Mouse (Mus musculus) intestine, postnatal 0 days (tissue): ENCODE measurements around the gene Scube2. TPM values are rescaled to one million over a fixed set of nuclear protein-coding genes. Genes with fewer than 3 reads are reported as not detected.

ENCODE experiments used
- ATAC-seq: fragments of 200-750 bp; cut with Nextera tagmentation; 2 replicates; pipeline ENCODE4 v1.8.0; 2017; ENCODE audit warnings: mild to moderate bottlenecking, moderate TSS enrichment, moderate library complexity
- H3K27ac ChIP-seq: fragments of 300-500 bp; sonication (generic); 2 replicates; pipeline ENCODE4 v1.5.1; 2014; ENCODE audit warnings: mild to moderate bottlenecking, low read depth, low read length, moderate library complexity
- H3K27me3 ChIP-seq: fragments of 300-500 bp; sonication (generic); replicated peaks from 2 replicates; pipeline ENCODE4 v1.6.1; 2014; ENCODE audit warnings: low read length, mixed read lengths; ENCODE audit not compliant: control insufficient read depth, insufficient read depth
- H3K36me3 ChIP-seq: fragments of 300-500 bp; sonication (generic); 2 replicates; pipeline ENCODE4 v1.6.1; 2014; ENCODE audit warnings: mild to moderate bottlenecking, moderate library complexity; ENCODE audit not compliant: control insufficient read depth, insufficient read depth
- H3K4me1 ChIP-seq: fragments of 300-500 bp; sonication (generic); replicated peaks from 2 replicates; pipeline ENCODE4 v1.6.1; 2014; ENCODE audit warnings: antibody characterized with exemption, low read length, mixed read lengths; ENCODE audit not compliant: control insufficient read depth, insufficient read depth
- H3K4me2 ChIP-seq: fragments of 300-500 bp; sonication (generic); replicated peaks from 2 replicates; pipeline ENCODE4 v1.6.1; 2014; ENCODE audit warnings: low read depth, mild to moderate bottlenecking, moderate library complexity
- H3K4me3 ChIP-seq: fragments of 300-500 bp; sonication (generic); 2 replicates; pipeline ENCODE4 v1.5.1; 2014; ENCODE audit warnings: low read depth, low read length
- H3K9ac ChIP-seq: fragments of 300-500 bp; sonication (generic); 2 replicates; pipeline ENCODE4 v1.6.1; 2014; ENCODE audit warnings: mild to moderate bottlenecking, low read depth, low read length
- H3K9me3 ChIP-seq: fragments of 300-500 bp; sonication (generic); 2 replicates; pipeline ENCODE4 v1.6.1; 2016; ENCODE audit warnings: mixed run types; ENCODE audit not compliant: control insufficient read depth
- CTCF ChIP-seq: sonication (generic); IDR thresholded peaks from 2 replicates; pipeline ENCODE4 v1.5.1; 2016; ENCODE audit warnings: low read depth, mild to moderate bottlenecking, control low read depth, antibody characterized with exemption, moderate library complexity
- WGBS: fragments of 180-500 bp; shearing (Covaris S2); extraction: QIAGEN DNeasy Blood & Tissue Kit; methylation state at CpG from one replicate; pipeline ENCODE4 v1.1.7; 2014; 5-methylcytosine and 5-hydroxymethylcytosine counted together
- polyA plus RNA-seq: library from polyadenylated mRNA; unstranded; fragments of >200 nt; fragmentation: Nextera tagmentation; extraction: Ambion mirVana; gene quantifications from 2 replicates; pipeline ENCODE4 v1.2.1, GENCODE M21; 2015

Gene Scube2
- polyA plus RNA-seq, 1 experiment from 2014 or later, result 2.6 TPM

GRCm38 (mm10) chr7:109813330-109814140 is 51.9 kb downstream of the Scube2 start:
- H3K4me2 ChIP-seq, result no peak overlapping the region
- no peaks in the 10 kb centered on the region for H3K4me1 ChIP-seq
- no peaks in the 10 kb centered on the region for H3K36me3 ChIP-seq
- H3K9ac ChIP-seq, result no peak overlapping the region
- no peak overlapping the region for H3K4me3 ChIP-seq
- no peaks in the 10 kb centered on the region for H3K27me3 ChIP-seq
- H3K27ac ChIP-seq, result no peak overlapping the region
- ATAC-seq, result no peak
- no peak for TF ChIP-seq CTCF
- 75% methylated on average over 4 of the region's 4 CpGs for WGBS
- H3K9me3 ChIP-seq, result no peaks in the 10 kb centered on the region

- WGBS, result 79% methylated on average over 8 of the region's 8 CpGs
- ATAC-seq, result no peak
- no peak overlapping the region for H3K9ac ChIP-seq
- H3K4me2 ChIP-seq, result no peak overlapping the region
- no peaks in the 10 kb centered on the region for H3K4me1 ChIP-seq
- H3K36me3 ChIP-seq, result no peaks in the 10 kb centered on the region
- no peak for TF ChIP-seq CTCF
- H3K27me3 ChIP-seq, result no peaks in the 10 kb centered on the region
- no peaks in the 10 kb centered on the region for H3K9me3 ChIP-seq
- H3K27ac ChIP-seq, result no peak overlapping the region
- H3K4me3 ChIP-seq, result no peak overlapping the region
These were observed 57.6 kb downstream of the Scube2 start for GRCm38 (mm10) chr7:109807616-109808485.

GRCm38 (mm10) chr7:109804843-109805242 is 60.6 kb downstream of the Scube2 start:
- H3K4me3 ChIP-seq, result no peak overlapping the region
- ATAC-seq, result no peak
- no peaks in the 10 kb centered on the region for H3K27me3 ChIP-seq
- no peaks in the 10 kb centered on the region for H3K36me3 ChIP-seq
- H3K27ac ChIP-seq, result no peak overlapping the region
- peak; percentile 62 for TF ChIP-seq CTCF
- H3K9me3 ChIP-seq, result no peaks in the 10 kb centered on the region
- H3K4me1 ChIP-seq, result no peaks in the 10 kb centered on the region
- 63% methylated on average over 6 of the region's 6 CpGs for WGBS
- no peak overlapping the region for H3K4me2 ChIP-seq
- no peak overlapping the region for H3K9ac ChIP-seq

- Histone ChIP-seq H3K4me1 (no peaks in the 10 kb centered on the region), H3K4me2 (no peak overlapping the region), H3K9ac (no peak overlapping the region), H3K36me3 (no peaks in the 10 kb centered on the region), H3K4me3 (no peak overlapping the region), H3K27ac (no peak overlapping the region), H3K27me3 (no peaks in the 10 kb centered on the region), H3K9me3 (no peaks in the 10 kb centered on the region)
- TF ChIP-seq CTCF, result no peak
- no peak for ATAC-seq
- WGBS, result 90% methylated on average over 6 of the region's 6 CpGs
These were observed 61.1 kb downstream of the Scube2 start for GRCm38 (mm10) chr7:109804355-109804754.

GRCm38 (mm10) chr7:109803516-109803915 is 62.0 kb downstream of the Scube2 start:
- H3K9ac ChIP-seq, result no peak overlapping the region
- no peaks in the 10 kb centered on the region for H3K4me1 ChIP-seq
- no peaks in the 10 kb centered on the region for H3K36me3 ChIP-seq
- no peak for ATAC-seq
- no peaks in the 10 kb centered on the region for H3K27me3 ChIP-seq
- no peaks in the 10 kb centered on the region for H3K9me3 ChIP-seq
- no peak for TF ChIP-seq CTCF
- no peak overlapping the region for H3K4me2 ChIP-seq
- no peak overlapping the region for H3K27ac ChIP-seq
- H3K4me3 ChIP-seq, result no peak overlapping the region
- 39% methylated on average over 1 of the region's 1 CpGs for WGBS

- Histone ChIP-seq H3K4me1 (no peaks in the 10 kb centered on the region), H3K9ac (no peak overlapping the region), H3K9me3 (no peaks in the 10 kb centered on the region), H3K4me2 (no peak overlapping the region), H3K27me3 (no peaks in the 10 kb centered on the region), H3K36me3 (no peaks in the 10 kb centered on the region), H3K27ac (no peak overlapping the region), H3K4me3 (no peak overlapping the region)
- no peak for ATAC-seq
- WGBS, result 76% methylated on average over 4 of the region's 4 CpGs
- TF ChIP-seq CTCF, result no peak
These were observed 64.9 kb downstream of the Scube2 start for GRCm38 (mm10) chr7:109800626-109801025.
